Mouse (Mus musculus) cortical plate, adult 2 months (tissue): ENCODE measurements around the gene Asb8. TPM values are rescaled to one million over a fixed set of nuclear protein-coding genes. Genes with fewer than 3 reads are reported as not detected.
A peak's percentile ranks its signal among the peaks of the same experiment; 100 is the strongest.

Source experiments
- H3K27ac ChIP-seq: fragments of 200-500 bp; 2 replicates; pipeline ENCODE4 v1.5.1; 2012; ENCODE audit warnings: low read length, control low read depth, inconsistent platforms; ENCODE audit not compliant: insufficient read depth
- H3K4me1 ChIP-seq: fragments of 200-500 bp; 2 replicates; pipeline ENCODE4 v1.6.1; 2011; ENCODE audit warnings: low read length; ENCODE audit not compliant: control insufficient read depth, insufficient read depth
- H3K4me3 ChIP-seq: fragments of 200-500 bp; 2 replicates; pipeline ENCODE4 v1.5.1; 2011; ENCODE audit warnings: mild to moderate bottlenecking, low read length, control low read depth; ENCODE audit not compliant: insufficient read depth
- CTCF ChIP-seq: fragments of 200-500 bp; IDR thresholded peaks from 2 replicates; pipeline ENCODE4 v1.5.1; 2011; ENCODE audit warnings: mild to moderate bottlenecking, control low read depth, low read length; ENCODE audit not compliant: insufficient read depth; ENCODE audit errors: extremely low read depth
- POLR2A ChIP-seq: fragments of 200-500 bp; IDR thresholded peaks from 2 replicates; pipeline ENCODE4 v1.6.1; 2011; ENCODE audit warnings: mild to moderate bottlenecking, low read length, control low read depth; ENCODE audit not compliant: insufficient read depth; ENCODE audit errors: extremely low read depth
- polyA plus RNA-seq: library from polyadenylated mRNA; depleted of rRNA; stranded (reverse); fragments of >200 nt; gene quantifications from 2 replicates; pipeline ENCODE4 v1.2.3, GENCODE M21; 2012

Gene Asb8
- polyA plus RNA-seq, 1 experiment = 69.5 TPM

DNA sequence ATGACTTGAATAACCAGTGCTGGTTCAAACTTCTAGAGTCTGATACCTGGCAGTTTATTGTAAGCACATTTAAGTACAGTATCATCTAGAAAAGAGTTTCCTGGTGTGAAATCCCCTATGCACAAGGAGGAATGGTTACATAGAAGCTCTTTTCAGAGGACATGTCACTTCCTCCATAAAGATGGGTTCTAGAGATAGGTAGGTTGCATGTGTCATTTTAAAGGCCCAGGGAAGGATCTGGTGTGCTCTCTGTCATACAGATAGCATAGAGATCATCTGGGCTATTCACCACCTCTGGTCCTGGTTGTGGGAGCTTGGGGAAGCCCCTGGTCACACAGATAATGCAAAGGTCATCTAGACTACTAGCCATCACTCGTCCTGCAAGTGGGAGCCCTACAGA, 8.2 kb downstream of the Asb8 start:
- no peak overlapping the region for H3K27ac ChIP-seq
- H3K4me3 ChIP-seq = no peak overlapping the region
- H3K4me1 ChIP-seq = 0 out of 2 replicates have a peak, but pooled peaks cover 1% of the 10 kb centered on the region
- no peak for TF ChIP-seq POLR2A
- TF ChIP-seq CTCF = no peak

DNA sequence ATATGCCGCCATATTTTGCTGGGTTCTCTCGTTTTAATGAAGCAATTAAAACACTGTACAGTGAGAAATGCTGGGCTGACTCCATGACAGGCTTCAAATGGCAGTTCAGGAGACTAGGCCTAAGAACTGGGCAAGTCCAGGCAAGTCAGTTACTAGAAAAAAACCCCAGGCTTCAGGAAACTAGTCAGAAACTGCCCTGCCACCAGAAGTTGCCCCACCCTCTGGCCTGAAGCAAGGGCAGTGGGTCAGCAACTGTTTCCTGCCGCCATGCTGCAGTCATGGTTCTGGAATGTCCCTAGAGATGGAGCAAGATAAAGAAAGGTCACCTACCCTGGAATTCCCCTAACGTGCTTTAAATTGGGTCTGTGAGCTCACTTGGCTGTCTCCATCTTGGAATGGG, 9.5 kb downstream of the Asb8 start:
- no peak overlapping the region for H3K4me3 ChIP-seq
- 0 out of 2 replicates have a peak, but pooled peaks cover 1% of the 10 kb centered on the region for H3K4me1 ChIP-seq
- H3K27ac ChIP-seq = no peak overlapping the region
- TF ChIP-seq POLR2A (no peak), CTCF (no peak)

- TF ChIP-seq POLR2A (no peak), CTCF (no peak)
- Histone ChIP-seq H3K4me1 (0 out of 2 replicates have a peak, but pooled peaks cover 1% of the 10 kb centered on the region), H3K27ac (no peak overlapping the region), H3K4me3 (no peak overlapping the region)
Measured at GRCm38 (mm10) chr15:98155272-98155671, 10.2 kb downstream of the Asb8 start.

- Histone ChIP-seq H3K27ac (no peak overlapping the region), H3K4me3 (no peak overlapping the region), H3K4me1 (0 out of 2 replicates have a peak, but pooled peaks cover 1% of the 10 kb centered on the region)
- TF ChIP-seq POLR2A = no peak
- TF ChIP-seq CTCF = no peak
Measured at GRCm38 (mm10) chr15:98154631-98155030, 10.8 kb downstream of the Asb8 start.

DNA sequence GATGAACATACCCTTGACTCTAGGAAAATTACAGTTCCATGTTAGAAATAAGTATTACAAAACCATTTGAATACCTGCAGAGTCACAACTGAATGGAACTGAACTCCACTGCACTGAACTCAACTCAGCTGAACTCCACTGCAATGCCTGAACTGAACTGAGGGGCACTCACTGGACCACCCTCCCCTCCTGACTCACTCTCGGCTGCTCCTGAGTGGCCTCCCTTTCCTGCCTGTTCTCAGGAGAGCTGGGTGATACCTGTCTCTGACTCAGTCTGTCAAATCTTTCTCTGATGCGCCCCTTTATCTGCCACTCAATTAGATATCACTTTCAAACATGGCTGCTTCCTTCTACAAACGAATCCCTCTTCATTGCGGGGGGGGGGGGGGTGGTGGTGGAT, 11.3 kb downstream of the Asb8 start:
- H3K4me1 ChIP-seq = 0 out of 2 replicates have a peak, but pooled peaks cover 1% of the 10 kb centered on the region
- TF ChIP-seq POLR2A = no peak
- TF ChIP-seq CTCF = no peak
- no peak overlapping the region for H3K27ac ChIP-seq
- H3K4me3 ChIP-seq = no peak overlapping the region

DNA sequence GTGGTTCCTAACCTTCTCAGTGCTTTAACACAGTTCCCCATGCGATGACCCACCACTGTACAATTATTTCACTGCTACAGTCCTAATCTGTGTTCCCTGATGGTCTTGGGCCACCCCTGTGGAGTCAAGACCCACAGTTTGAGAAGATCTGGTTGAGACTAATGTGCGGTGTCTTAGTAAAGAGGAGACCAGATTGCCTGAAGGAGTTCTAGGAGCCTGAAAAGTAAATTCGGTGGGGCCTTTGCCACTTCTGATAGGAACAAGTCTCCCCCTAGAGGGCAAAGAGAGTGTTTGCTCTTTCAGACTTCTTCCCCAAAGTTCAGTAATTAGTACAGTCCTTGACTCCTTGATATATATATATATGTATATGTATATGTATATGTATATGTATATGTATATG, 11.8 kb downstream of the Asb8 start:
- TF ChIP-seq CTCF (peak; percentile 52; the same call in 1 of the 2 replicates), POLR2A (no peak)
- Histone ChIP-seq H3K4me3 (no peak overlapping the region), H3K4me1 (0 out of 2 replicates have a peak, but pooled peaks cover 1% of the 10 kb centered on the region), H3K27ac (no peak overlapping the region)

DNA sequence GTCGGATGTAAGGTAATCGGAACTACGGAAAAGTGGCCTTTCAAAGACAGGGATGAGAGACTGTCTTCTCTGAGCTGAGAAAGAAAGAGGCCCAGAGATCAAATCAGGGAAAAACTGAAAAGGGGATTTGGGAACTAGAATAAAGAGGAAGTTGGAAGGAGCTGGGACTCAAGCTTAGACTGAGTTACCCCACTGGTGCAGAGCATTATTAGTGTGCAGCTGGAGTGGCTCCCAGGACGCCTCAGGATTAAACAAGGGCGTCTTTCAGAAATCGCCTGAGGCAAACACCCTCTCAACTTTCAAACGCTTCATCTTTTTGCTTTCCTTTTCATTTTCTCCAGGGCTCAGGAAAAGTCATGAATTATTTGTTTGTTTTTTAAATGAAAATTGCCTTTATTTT, 12.5 kb downstream of the Asb8 start:
- Histone ChIP-seq H3K4me1 (0 out of 2 replicates have a peak, but pooled peaks cover 1% of the 10 kb centered on the region), H3K4me3 (no peak overlapping the region), H3K27ac (peak overlapping the region; percentile 78)
- TF ChIP-seq CTCF = no peak
- TF ChIP-seq POLR2A = no peak

GRCm38 (mm10) chr15:98149166-98149602, 16.2 kb downstream of the Asb8 start:
- H3K27ac ChIP-seq = no peak overlapping the region
- H3K4me3 ChIP-seq = no peak overlapping the region
- H3K4me1 ChIP-seq = peaks cover 4% of the 10 kb centered on the region; the same call in 1 of the 2 replicates
- TF ChIP-seq CTCF = no peak
- no peak for TF ChIP-seq POLR2A

GRCm38 (mm10) chr15:98148356-98148755, 17.1 kb downstream of the Asb8 start:
- H3K27ac ChIP-seq = no peak overlapping the region
- no peak overlapping the region for H3K4me3 ChIP-seq
- TF ChIP-seq CTCF = no peak
- no peak for TF ChIP-seq POLR2A
- H3K4me1 ChIP-seq = peaks cover 4% of the 10 kb centered on the region; the same call in 1 of the 2 replicates

DNA sequence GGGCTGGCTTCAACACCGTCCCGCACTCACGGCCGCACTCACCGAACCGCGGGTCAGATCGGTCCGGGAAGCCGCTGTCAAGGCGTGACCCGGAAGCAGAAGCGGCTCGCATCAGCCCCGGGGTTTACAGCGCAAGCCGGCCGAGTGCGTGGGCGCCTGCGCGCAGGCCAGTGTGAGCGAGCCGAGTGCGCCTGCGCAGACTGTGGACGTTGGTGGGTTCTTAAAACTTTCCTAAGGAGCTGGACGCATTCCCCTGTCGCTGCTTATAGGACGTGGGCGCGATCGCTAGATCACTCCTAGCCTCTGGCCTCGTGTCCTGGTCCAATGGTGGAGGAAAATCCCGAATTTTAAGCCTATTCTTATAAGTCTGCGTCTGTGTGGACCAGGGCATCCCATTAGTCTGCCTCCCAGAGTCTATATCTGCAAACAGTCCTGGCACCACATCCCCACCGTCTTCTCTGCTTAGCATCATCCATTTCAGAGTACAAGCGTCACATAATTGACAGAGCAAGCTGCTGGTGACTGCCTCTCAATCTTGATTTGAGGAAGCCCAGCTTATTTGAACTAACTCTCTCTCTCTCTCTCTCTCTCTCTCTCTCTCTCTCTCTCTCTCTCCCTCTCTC, 19.8 kb downstream of the Asb8 start:
- Histone ChIP-seq H3K27ac (peak overlapping the region; percentile 30; the same call in 1 of the 2 replicates), H3K4me3 (peak overlapping the region; percentile 38), H3K4me1 (peaks cover 2% of the 10 kb centered on the region; the same call in 1 of the 2 replicates)
- no peak for TF ChIP-seq CTCF
- peak; percentile 53; the same call in 1 of the 2 replicates for TF ChIP-seq POLR2A
